Mouse (Mus musculus) midbrain, embryonic 10.5 days (tissue): ENCODE measurements at regions not wholly inside any gene's neighbourhood (a gene's known extent, or its start where the extent isn't known, plus 50 kb on each side); places are given as distances from the start of the nearest gene placed in this dataset.
A peak's percentile ranks its signal among the peaks of the same experiment; 100 is the strongest.

Experiments
- DNase-seq: peaks from one replicate; pipeline ENCODE4 v3.0.0-alpha.2; 2017; ENCODE audit warnings: low spot score
- H3K27ac ChIP-seq: fragments of 300-500 bp; sonication (generic); replicated peaks from 2 replicates; pipeline ENCODE4 v1.5.1; 2016; ENCODE audit warnings: mild to moderate bottlenecking
- H3K27me3 ChIP-seq: fragments of 300-500 bp; sonication (generic); 2 replicates; pipeline ENCODE4 v1.6.1; 2016; ENCODE audit warnings: low read depth, mild to moderate bottlenecking; ENCODE audit not compliant: poor library complexity, severe bottlenecking
- H3K36me3 ChIP-seq: fragments of 300-500 bp; sonication (generic); 2 replicates; pipeline ENCODE4 v1.6.1; 2016; ENCODE audit warnings: mild to moderate bottlenecking, moderate library complexity
- H3K4me1 ChIP-seq: fragments of 300-500 bp; sonication (generic); 2 replicates; pipeline ENCODE4 v1.6.1; 2016
- H3K4me3 ChIP-seq: fragments of 300-500 bp; sonication (generic); 2 replicates; pipeline ENCODE4 v1.5.1; 2016; ENCODE audit warnings: mild to moderate bottlenecking, moderate library complexity
- H3K9me3 ChIP-seq: fragments of 300-500 bp; sonication (generic); replicated peaks from 2 replicates; pipeline ENCODE4 v1.6.1; 2016; ENCODE audit warnings: mild to moderate bottlenecking
- WGBS: fragments of 180-500 bp; shearing (Covaris S2); methylation state at CpG from one replicate; pipeline ENCODE4 v1.1.7; 2016; 5-methylcytosine and 5-hydroxymethylcytosine counted together

DNA sequence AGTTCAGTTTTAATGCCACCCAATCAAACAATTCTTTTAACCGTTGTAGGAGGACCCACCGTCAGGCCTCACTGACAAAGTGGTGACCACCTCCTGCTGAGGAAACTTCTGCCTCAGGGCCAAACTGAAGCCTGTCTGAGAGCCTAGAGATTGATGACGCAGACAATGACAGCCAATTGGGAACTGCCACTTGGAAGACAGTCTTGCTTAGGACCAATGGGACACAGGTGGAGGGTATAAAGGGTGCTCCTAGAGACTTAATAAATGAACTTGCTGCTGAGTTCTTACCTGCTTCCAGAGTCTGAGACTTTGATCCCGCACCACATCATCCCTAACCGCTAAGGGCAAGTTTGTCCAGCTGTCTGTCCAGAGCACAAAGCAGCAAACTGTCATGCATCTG, 80.0 kb downstream of the Tbx4 start:
- no peak for DNase-seq
- Histone ChIP-seq H3K36me3 (no peaks in the 10 kb centered on the region), H3K27me3 (no peaks in the 10 kb centered on the region), H3K4me3 (no peak overlapping the region), H3K27ac (no peak overlapping the region), H3K9me3 (no peaks in the 10 kb centered on the region), H3K4me1 (no peaks in the 10 kb centered on the region)
- WGBS: 86% methylated on average over 5 of the region's 5 CpGs

DNA sequence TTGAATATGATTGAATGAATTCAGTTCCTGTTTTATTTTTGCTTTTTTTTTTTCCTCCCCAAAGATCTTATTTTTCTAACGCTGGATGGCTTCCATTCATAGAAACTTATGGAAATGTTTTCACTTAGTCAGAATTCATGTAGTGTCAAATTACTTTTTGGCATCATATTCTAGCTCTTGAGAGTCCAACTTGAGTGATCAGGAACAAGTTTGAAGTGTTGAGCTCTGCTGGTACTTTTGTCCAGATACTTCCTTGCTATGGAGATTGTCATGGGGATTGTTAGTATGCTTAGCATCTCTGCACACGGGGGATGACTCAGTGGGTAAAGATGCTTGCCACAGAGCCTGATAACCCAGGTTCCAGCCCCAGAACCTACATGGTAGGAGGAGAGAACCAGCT, 84.1 kb downstream of the Tbx4 start:
- H3K9me3 ChIP-seq: no peaks in the 10 kb centered on the region
- 0 out of 2 replicates have a peak, but pooled peaks cover 7% of the 10 kb centered on the region for H3K27me3 ChIP-seq
- H3K27ac ChIP-seq: no peak overlapping the region
- no peak overlapping the region for H3K4me3 ChIP-seq
- DNase-seq: no peak
- no peaks in the 10 kb centered on the region for H3K36me3 ChIP-seq
- WGBS: 81% methylated on average over 2 of the region's 2 CpGs
- no peaks in the 10 kb centered on the region for H3K4me1 ChIP-seq

DNA sequence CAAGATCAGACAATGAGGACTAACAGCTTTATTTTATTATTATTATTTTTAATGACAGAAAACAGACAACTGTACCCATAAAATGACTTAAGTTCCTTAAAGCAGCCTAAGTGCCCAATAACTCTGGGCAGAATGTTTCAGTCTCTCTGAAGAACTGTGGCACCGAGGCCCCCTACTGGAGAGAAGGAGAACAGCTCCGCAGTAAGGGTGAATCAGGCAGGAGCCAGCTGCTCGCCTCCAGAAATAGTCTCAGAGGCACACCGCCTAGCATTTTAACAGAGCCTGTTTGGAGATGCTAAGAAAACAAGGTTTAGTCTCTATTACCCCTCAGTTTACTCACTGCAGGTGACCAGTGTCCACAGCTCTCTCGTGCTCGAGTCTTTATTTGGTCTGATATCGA, 86.2 kb downstream of the Tbx4 start:
- Histone ChIP-seq H3K27ac (no peak overlapping the region), H3K27me3 (0 out of 2 replicates have a peak, but pooled peaks cover 7% of the 10 kb centered on the region), H3K4me1 (no peaks in the 10 kb centered on the region), H3K36me3 (no peaks in the 10 kb centered on the region), H3K4me3 (no peak overlapping the region), H3K9me3 (no peaks in the 10 kb centered on the region)
- peak; percentile 61 for DNase-seq
- WGBS: 27% methylated on average over 7 of the region's 7 CpGs

DNA sequence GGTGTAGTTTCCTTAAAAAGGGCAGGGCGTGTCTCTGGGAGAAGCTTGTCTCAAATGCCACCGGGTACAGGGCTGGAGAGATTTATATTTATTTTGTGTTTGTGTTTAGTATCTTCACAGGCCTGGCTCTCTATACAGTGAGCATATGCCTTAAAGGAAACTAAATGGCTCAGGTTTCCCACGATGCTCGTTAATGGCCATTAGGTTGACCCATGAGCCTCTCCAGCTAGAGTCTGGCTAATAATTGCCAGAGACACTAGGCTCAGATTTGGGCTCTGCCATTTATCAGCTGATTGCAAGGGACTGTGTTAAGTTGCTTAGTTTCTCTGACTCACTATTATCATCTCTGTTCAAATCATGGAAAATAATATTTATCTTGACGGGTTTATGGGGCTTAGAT, 87.5 kb downstream of the Tbx4 start:
- Histone ChIP-seq H3K36me3 (no peaks in the 10 kb centered on the region), H3K27ac (no peak overlapping the region), H3K27me3 (0 out of 2 replicates have a peak, but pooled peaks cover 7% of the 10 kb centered on the region), H3K9me3 (no peaks in the 10 kb centered on the region), H3K4me3 (no peak overlapping the region), H3K4me1 (no peaks in the 10 kb centered on the region)
- no peak for DNase-seq
- WGBS: 88% methylated on average over 5 of the region's 5 CpGs

DNA sequence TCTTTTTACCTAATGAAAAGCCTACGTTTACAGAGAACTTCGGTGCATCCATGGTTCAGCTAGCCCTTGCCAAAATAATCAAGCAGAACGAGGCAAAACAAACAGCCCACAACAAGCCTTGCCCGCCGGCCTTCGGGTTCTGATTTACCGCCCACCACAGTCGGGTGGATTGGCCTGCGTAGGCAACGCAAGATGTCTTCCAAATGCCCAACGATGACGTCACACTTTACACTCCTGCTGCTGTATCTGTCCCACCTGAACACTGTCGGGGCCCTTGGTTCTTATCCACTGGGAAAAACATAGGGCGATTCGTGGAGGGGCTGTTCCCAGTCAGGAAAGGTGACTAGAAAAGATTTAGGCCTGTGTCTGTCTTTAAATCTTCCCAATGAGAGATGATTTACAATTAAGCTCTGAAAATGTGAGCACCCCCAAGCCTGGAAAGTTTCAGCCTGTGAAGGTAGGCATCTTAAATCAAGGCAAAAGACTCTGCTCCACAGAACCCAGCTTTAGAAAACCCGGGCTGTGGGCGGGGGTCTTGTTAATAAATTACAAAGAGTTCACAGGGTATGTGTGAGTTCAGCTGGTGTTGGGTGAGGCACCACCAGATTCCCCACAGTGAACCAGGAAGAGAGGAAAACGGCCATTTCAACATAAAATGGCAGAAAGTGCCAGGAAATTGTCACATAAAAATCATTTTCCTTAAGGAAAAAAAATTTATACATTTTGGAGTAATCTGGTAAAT, 90.6 kb downstream of the Tbx4 start:
- Histone ChIP-seq H3K27ac (no peak overlapping the region), H3K9me3 (no peaks in the 10 kb centered on the region), H3K27me3 (0 out of 2 replicates have a peak, but pooled peaks cover 7% of the 10 kb centered on the region), H3K4me1 (no peaks in the 10 kb centered on the region), H3K36me3 (no peaks in the 10 kb centered on the region), H3K4me3 (no peak overlapping the region)
- DNase-seq: no peak
- 84% methylated on average over 18 of the region's 18 CpGs for WGBS

DNA sequence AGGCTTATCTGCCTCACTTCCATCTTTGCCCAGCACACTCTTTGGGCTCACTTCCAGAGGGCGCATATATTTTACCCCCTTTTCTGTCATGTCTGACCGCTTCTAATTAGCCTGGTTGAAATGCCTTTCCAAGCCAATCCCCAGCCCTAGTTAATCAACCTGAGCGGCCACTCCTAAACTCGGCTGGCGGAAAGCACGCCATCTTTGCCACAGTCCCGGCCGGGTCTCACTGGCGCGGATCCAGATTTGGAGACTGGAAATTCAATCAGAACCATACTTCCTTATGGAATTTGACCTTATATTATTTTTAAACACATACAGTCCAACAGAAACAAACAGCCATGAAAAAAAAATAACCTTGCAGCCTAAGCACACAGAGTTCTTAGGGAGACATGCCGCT, 94.2 kb downstream of the Tbx4 start:
- Histone ChIP-seq H3K27me3 (no peaks in the 10 kb centered on the region), H3K4me3 (no peak overlapping the region), H3K36me3 (no peaks in the 10 kb centered on the region), H3K27ac (no peak overlapping the region), H3K4me1 (no peaks in the 10 kb centered on the region), H3K9me3 (no peaks in the 10 kb centered on the region)
- 88% methylated on average over 11 of the region's 11 CpGs for WGBS
- DNase-seq: no peak

DNA sequence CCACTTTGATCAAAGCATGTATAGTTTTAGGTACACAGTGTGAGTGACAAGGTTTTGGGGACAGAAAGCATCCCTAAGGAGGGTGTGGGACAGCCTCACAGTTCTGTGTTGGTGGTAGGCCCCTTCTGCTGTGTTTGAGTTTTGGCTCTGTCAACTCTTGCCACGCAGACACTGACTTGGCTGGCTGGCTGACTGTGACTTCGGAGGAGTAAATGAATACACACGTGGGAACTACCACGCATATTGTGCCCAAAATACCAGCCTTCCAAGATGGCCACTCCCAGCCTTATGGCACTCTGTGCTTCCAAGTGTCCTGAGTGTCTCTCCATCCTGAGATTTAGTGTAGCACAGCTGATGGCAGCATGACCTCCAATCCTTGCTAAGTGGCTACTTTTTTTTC, 95.3 kb downstream of the Tbx4 start:
- no peak for DNase-seq
- Histone ChIP-seq H3K27ac (no peak overlapping the region), H3K9me3 (no peaks in the 10 kb centered on the region), H3K4me3 (no peak overlapping the region), H3K36me3 (no peaks in the 10 kb centered on the region), H3K27me3 (no peaks in the 10 kb centered on the region), H3K4me1 (no peaks in the 10 kb centered on the region)
- 92% methylated on average over 4 of the region's 4 CpGs for WGBS

DNA sequence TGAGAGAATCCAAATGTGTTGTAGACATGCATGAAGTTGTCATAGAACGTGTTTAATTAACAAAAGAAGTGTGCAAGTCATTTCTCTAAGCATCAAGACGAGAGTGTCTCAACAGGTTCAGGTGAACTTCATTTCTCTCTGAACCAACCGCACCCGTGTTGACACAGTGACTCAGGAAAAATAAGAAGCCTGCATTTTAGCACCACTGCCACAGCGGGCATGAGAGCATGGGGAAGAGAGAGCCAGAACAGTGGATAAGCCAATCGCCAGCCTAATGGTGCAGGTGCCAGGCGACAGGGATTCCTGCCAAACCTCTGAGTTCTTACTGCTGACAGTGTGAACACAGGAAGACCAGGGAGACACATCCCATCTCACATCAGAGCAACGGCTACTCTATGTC, 100.1 kb downstream of the Tbx4 start:
- 91% methylated on average over 8 of the region's 8 CpGs for WGBS

DNA sequence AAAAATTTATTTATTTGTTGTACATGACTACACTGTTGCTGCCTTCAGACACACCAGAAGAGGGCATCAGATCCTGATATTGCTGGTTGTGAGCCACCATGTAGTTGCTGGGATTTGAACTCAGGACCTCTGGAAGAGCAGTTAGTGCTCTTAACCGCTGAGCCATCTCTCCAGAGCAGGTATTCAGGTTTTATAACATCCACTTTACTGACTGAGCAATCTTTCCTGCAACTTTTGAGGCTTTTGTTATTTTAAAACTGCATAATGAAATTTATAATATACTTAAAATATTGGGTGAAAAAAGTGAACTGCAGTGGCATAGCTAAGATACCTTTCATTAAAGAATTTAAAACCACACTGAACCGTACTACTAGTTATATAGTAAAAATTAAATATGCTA, 101.0 kb downstream of the Tbx4 start:
- Histone ChIP-seq H3K4me3 (no peak overlapping the region), H3K27ac (no peak overlapping the region), H3K9me3 (no peaks in the 10 kb centered on the region), H3K27me3 (peaks cover 34% of the 10 kb centered on the region), H3K4me1 (peaks cover 16% of the 10 kb centered on the region), H3K36me3 (no peaks in the 10 kb centered on the region)
- no peak for DNase-seq
- WGBS: 92% methylated on average over 2 of the region's 2 CpGs

More for the DNA sequence above, 100.1 kb downstream of the Tbx4 start:
- Histone ChIP-seq H3K27me3 (peaks cover 33% of the 10 kb centered on the region), H3K4me3 (no peak overlapping the region), H3K9me3 (no peaks in the 10 kb centered on the region), H3K36me3 (no peaks in the 10 kb centered on the region), H3K27ac (no peak overlapping the region), H3K4me1 (peaks cover 16% of the 10 kb centered on the region)
- DNase-seq: no peak

DNA sequence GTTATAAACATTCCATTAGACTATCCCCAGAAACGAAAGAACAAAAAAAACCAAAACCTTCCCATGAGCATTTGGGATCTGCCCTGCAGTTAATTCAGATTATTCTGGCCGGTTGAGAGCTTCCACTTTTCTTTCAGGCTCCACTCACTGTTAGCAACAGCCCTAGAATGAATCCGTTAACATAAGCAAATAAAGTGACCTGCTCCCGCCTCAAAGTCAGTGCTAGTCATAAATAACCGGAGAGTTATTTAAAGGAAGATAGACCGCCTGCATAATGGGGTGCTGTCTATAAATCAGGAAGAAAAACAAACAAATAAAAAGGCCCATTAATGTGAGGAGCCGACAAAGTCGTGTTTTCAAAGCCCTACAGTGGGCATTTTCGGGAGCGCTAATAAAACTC, 103.3 kb downstream of the Tbx4 start:
- WGBS: 16% methylated on average over 10 of the region's 10 CpGs
- Histone ChIP-seq H3K4me3 (peak overlapping the region; percentile 48), H3K27ac (peak overlapping the region; percentile 59), H3K27me3 (peaks cover 44% of the 10 kb centered on the region), H3K9me3 (no peaks in the 10 kb centered on the region), H3K4me1 (peaks cover 16% of the 10 kb centered on the region), H3K36me3 (no peaks in the 10 kb centered on the region)
- no peak for DNase-seq

DNA sequence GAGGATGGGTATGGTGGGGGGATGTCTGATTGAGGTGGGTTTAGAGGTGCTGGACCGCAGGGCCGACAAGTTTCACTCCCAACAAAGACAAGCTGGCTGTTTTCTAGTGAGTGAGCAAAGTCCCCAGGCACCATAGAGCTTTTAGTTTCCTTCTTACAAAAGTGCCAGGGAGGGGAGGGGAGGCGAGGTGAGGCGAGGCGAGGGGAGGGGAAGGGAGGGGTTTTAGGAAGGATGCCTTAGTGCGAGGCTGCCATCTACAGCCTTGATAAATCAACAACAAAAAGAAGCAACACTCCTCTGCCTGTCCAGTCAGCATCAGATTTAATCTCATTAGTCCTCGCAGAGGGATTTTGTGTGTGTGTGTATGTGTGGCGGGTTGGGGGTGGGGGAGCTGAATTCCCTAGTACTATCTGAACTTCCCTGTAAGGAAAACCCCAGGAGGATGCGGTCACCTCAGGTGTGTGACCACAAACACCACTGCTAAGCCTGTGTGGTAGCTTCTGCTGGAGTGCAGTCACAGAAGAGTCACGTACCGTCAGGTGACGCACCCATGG, 103.8 kb downstream of the Tbx4 start:
- H3K9me3 ChIP-seq: no peaks in the 10 kb centered on the region
- peak overlapping the region; percentile 48 for H3K4me3 ChIP-seq
- peak overlapping the region; percentile 59 for H3K27ac ChIP-seq
- DNase-seq: peak; percentile 36
- no peaks in the 10 kb centered on the region for H3K36me3 ChIP-seq
- WGBS: 12% methylated on average over 12 of the region's 12 CpGs
- peaks cover 20% of the 10 kb centered on the region for H3K4me1 ChIP-seq
- H3K27me3 ChIP-seq: peaks cover 49% of the 10 kb centered on the region

DNA sequence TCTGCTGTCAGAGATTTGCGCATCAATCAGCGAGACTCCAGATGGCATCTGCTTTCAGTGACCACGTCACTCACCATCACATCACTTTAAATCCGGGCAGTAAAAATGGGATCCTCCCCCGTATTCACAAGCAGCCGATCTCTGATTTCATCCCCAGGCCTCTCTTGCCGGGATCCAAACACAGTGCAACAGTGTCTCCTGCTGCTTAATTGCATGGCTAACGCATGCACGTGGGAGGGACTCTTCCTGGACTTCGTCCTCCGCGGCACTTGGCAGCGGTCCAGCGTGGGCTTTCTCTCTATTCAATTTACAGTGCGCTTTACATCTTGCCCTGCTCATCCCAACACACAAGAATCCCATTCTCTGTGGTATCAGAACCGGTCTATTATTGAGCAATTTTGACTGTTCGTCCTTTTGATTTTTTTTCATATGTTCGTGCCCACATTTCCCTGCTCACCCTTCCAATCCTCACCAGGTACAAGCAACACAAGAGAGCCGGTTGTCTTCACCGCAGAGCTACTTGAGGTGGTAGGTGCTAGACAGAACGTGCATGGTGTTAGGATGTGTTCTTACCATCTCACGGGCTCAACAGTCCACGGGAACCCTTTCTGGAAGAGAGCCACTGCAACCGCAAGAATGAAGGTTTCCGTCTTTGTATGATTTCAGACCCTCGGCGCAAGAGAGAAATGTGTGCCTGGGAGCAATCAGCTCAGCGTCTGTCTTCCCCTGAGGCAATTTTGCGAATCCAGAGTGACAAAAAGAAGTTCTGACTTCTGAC, 109.3 kb downstream of the Tbx4 start:
- Histone ChIP-seq H3K27ac (no peak overlapping the region), H3K4me1 (peaks cover 17% of the 10 kb centered on the region), H3K27me3 (peaks cover 38% of the 10 kb centered on the region), H3K9me3 (no peaks in the 10 kb centered on the region), H3K4me3 (0 out of 2 replicates have a peak overlapping the region, but pooled peaks have one; percentile 9), H3K36me3 (no peaks in the 10 kb centered on the region)
- WGBS: 65% methylated on average over 29 of the region's 29 CpGs
- peak; percentile 17 for DNase-seq

DNA sequence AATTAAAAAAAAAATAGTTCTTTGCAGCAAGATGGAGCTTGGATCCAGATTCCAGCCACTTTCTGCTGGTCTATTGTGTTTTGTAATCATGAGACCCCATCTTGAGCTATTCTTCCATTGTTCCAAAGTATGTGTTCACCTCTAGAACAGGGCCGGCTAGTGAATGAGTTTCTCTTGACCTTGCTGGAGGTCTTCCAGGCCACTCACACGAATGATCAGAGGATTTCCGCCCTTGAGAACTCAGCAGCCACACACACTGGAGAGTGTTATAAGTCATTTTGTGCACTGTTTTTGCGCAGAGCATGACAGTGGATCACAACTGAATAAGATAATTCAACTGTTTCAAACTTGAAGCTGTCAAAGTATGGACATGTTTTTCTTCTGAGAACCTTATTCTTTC, 110.5 kb downstream of the Tbx4 start:
- WGBS: 69% methylated on average over 4 of the region's 4 CpGs

More for the DNA sequence above, 110.5 kb downstream of the Tbx4 start:
- Histone ChIP-seq H3K36me3 (no peaks in the 10 kb centered on the region), H3K27ac (no peak overlapping the region), H3K27me3 (peaks cover 31% of the 10 kb centered on the region), H3K4me1 (peaks cover 17% of the 10 kb centered on the region), H3K4me3 (no peak overlapping the region), H3K9me3 (no peaks in the 10 kb centered on the region)
- no peak for DNase-seq
